Mouse (Mus musculus) neutrophil, adult 5-6 weeks (primary cell): Measurements from ENCODE around the gene Ghrhr. TPM values are rescaled to one million over a fixed set of nuclear protein-coding genes. Genes with fewer than 3 reads are reported as not detected.

Source experiments
- ATAC-seq: fragments of 151-379, 151-347 bp; 2 replicates; pipeline ENCODE4 v1.8.0; 2017; ENCODE audit warnings: mild to moderate bottlenecking, moderate TSS enrichment; ENCODE audit not compliant: insufficient number of reproducible peaks, poor library complexity, low FRiP score, severe bottlenecking; ENCODE audit errors: extremely low read depth
- total RNA-seq: library from RNA; stranded (forward); fragments of 200-1000 nt; gene quantifications from 2 replicates; pipeline ENCODE4 v1.2.3, GENCODE M21; 2017

Ghrhr gene
- total RNA-seq, 1 experiment from 2014 or later, result not detected

DNA sequence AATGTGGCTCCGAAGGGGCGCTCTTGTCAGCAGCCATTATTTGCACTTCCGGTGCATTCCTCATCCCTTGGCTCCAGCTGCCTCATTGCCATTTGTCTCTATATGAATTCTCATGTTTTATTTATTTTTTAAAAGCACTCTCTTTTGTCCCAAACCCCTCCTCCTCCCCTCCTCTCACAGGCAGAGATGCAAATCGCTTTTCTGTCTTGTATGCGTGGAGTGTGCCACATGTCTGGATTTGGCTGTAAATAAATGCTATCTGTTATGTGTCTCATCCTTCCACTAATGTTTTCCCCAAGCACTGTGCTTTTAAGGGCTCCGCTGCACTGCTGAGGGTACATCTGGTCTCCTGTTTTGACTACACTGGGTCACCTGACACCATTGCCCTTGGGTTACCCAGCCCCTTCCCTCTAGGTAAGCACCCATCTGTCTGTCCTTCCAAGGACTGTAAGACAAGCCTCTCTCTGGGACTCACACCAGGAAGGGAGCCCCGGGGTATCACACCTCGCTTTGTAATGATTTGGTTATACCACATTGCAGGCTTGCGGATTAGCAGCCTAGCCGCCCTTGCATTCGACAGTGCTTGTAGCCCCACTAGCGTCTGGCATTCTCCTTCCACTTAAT is 12.6 kb downstream of the Ghrhr start:
- no peak for ATAC-seq

DNA sequence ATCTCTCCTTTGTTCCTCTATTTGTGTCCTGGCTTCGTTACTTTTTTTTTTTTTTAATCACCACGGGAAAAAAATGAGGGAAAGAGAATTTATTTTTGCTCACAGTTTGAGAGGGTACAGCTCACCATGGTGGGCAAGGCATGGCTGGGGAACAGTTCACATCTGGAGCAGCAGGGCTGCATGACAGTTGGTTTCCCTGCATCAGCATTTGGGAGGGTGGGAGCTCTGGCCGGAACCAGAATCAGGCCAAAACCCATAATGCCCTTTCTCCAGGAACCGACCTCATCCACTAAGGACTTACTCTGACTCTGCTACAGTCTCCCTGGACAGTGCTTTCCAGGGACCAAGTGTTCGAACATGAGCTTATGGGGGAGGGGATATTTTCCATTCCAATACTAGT is 13.2 kb downstream of the Ghrhr start:
- ATAC-seq, result no peak

DNA sequence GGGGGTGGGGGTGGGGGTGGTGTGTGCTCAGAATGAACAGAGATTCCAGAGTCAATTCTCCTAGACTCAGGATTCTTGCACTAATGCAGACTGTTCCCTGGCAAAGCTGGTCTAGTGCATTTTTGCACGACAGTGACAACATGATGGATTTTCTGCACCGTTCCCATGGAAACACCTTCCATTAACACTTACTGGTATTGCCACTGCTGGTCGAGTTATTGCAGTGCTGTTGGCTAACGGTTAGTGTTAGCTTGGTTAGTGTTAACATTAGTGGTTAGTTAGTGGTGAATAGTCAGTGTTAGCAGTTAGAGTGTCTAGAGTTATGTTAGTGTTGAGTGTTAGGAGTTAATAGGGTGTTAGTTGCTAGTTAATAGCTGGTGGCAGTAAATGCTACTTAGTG is 15.7 kb downstream of the Ghrhr start:
- ATAC-seq, result no peak

DNA sequence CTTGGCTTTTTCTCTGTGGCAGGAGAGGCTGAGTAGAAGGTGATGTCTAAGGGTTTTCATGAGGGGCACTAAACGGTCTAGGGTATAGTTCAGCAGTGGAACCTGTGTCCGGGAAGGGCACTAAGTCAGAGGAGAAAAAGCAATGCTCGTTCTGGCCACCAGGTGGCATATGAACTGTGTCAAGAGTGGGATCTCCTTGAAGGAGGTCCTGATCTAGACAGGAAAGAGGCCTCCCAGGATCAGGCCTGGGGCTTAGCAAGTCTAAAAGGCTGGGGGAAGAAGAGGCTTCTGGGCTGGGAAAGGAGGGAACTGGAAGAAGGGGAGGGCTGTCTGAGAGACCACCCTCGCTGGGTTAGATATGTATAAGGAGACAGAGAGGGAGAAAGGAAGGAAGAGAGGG is 16.4 kb downstream of the Ghrhr start:
- ATAC-seq, result no peak

DNA sequence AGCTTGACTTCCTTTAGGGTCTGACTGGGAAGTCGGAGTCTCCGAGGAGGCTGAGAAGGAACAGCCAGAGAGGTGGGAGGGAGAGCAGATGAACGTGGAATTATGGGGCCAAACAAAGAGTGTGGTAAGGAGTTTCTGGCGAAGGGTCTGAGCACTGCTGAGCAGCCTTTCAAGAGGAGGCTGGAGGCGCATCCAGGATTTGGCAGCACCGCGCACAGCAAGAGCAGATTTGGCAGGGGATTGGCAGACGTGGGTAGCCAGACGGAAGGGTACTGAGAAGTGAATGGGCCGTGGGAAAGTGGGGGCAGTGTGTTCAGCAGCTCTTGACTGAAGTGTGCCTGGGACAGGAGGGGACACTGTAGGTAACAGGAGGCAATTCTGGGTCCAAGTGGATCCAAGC is 18.8 kb downstream of the Ghrhr start:
- ATAC-seq, result no peak

DNA sequence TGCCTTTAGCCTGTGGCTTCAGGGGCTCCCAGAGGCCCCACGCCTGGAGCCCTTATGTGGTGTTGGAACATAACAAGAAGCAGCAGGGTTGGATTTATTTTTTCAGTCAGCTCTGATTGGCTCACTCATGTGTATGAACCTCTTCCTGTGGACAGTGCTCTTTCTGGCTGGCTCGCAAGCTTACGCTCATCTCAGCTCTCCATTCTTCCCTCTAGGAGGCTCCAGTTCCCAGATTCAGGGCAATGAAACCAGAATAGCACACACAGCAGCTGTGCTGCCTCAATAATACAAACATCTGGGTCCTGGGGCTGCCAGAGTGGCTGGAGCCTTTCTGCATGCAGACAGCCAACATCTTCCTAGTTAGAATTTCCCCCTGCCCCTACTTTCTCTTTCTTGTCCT is 20.1 kb downstream of the Ghrhr start:
- no peak for ATAC-seq

DNA sequence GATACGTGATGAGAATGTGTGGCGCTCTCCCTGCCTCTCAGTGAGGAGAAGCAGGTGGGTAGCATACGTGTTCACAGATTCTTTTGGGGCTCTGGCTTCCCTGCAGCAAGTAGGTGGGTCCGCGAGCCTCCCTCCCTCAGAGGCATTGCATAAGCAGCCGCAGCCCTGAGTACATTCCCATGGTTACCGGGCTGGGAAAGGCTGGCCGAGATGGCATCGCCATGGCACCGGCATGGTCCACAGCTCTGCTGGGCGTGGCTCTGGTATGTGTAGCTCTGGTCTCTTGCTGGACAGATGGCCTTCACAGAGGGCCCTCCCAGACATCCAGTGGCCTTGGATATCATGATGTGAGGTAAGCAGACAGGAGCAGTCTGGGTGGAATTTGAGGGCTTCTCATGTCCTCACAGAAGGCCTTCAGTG is 20.5 kb downstream of the Ghrhr start:
- ATAC-seq, result no peak

DNA sequence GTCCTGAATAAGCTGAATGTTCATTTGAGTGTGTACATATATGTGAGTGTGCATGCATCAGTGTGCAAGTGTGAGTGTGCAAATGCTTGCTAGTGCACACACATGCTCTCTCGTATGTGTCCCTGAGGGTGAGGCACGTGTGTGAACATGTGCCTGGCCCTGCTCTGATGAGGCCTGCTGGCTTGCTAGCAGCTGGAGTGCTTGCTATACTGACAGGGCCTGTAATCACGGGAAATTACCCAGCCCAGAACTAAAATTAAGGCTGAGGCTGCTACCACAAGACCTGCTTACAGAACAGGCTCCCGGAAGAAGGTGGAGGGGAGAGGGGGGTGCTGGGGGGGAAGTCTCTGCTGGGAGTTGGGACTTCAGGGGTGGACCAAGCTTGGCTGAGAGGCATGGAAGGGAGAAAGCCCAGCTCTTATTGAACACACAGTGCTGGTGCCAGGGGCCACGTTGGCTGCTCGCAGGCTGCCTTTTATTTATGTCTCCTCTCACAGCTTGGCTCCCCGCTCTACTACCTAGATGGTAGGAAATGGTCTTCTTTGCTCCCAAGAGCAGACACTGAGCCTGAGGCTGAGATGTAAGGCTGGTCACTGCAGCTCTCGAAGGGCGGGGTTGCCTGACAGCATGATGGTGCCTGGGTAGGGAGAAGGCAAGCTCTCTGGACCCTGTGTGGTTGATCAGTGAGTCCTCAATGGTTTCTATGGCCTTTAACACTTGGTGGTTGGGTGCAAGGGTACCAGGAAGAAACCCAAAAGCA is 23.0 kb downstream of the Ghrhr start:
- ATAC-seq, result no peak

DNA sequence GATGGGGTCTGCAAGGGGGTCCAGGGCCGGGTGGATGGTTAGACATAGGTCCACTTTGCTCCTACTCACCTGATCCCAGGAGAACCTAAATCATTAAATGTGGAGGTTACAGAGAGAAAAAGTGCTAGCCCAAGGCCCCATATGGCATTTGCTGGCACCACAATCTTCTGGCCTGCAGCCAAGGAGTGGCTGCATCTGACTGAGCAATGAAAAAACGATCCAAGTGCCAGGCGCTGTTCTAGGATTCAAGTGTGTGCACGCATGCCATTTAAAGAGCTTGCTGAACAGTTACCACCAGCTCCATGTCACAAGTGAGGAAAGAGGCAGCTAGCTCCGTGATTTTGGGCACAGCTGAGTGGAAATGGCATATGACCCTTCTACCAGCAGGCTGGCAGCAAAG is 23.8 kb downstream of the Ghrhr start:
- ATAC-seq, result no peak

DNA sequence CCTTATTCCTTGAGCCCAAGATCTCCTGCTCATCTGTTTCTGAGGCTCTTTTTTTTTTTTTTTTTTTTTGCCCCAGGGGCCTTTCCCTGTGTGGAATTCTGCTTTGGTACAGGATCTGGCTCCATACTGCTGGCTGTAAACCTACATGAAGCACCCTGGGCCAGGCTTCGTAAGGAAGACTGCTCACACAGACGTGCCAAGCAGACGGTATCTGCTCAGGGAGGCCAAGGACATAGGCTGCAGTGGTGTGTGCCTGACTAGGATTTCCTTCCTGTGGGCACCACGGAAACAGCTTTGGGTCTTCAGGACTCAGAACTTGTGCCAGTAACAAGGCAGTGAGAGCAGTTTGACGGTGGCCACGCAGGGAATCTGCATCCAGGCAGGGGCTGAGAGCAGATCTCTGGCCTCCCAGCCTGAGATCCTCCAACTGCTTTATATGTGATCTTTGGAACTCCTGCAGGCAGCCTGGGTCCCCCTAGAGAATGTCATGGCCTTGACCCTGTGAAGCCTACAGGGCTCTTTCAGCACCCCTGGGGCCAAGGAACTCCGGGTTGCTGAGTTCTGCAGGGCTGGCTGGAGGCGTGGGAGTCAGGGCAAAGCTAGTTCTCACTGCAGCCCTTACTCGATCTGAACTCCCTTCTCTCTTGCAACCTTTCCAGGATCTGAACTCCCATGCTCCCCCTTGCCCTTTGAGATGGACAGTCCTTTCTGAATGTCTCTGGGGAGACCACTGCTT is 26.1 kb downstream of the Ghrhr start:
- ATAC-seq, result no peak

DNA sequence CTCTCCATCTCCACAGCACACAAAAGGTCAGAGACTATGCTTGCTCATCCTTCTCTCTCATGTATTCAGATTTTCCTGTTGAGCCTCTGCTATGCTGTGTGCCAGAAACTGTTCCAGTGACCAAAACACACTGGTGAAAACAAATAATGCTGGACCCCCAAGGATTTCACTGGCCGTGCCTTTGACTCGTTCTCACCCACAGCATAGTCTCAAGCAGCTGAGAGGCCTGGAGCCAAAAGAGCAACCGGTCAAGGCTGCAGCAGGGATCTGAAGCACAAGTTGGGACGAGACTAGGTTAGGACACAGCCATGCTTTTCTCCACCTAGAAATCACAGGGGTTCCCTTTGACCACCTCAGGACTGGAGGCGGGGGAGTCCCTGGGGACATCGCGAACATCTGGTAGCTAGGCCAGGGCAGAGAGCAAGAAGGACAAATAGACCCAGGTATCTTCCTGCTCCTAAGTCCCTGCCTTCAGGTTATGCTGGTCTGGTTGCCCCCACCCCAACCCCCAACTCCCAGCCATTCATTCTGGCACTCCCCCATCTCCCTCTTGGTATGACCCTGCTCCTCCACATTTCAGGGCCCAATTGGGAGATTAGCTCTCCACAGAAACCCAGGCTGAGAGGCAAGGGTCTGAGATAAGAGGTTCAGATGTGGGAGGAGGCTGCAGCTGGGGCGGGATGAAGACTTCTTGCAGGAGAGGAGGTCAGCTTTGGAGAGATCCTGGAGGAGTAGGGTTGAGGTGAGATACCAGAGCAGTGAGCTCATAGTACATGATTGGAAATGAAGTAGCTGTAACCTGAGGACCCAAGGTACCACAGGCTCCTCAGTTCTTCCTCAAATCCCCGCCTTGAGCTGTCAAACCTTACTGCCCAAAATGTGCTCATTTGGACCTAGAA is 27.6 kb downstream of the Ghrhr start:
- no peak for ATAC-seq

DNA sequence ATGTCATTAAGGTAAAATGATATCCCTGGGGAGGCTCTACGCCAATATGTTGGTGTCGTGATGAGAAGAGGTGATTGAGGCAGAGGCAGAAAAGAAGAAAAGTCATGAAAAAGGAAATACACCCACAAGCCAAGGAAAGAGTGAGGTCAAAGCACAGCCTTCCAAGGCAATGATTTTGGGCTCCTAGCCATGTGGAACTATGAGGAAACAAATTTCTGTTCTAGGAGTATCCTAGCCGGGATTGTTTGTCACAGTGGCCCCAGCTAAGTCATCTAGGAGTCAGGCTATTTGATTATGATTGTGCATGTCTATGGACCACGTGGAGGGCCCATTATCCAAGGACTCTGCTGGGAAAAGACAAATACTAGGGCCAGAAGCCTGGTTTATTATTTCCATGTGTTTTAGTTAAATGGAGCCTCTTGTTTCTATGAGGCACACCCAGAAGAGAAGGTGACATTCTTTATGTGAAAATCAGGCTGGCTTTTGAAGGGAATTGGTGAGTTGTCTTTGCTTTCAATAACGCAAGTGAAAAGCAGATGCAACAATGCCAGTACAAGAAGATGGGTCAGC is 28.4 kb downstream of the Ghrhr start:
- ATAC-seq, result no peak

DNA sequence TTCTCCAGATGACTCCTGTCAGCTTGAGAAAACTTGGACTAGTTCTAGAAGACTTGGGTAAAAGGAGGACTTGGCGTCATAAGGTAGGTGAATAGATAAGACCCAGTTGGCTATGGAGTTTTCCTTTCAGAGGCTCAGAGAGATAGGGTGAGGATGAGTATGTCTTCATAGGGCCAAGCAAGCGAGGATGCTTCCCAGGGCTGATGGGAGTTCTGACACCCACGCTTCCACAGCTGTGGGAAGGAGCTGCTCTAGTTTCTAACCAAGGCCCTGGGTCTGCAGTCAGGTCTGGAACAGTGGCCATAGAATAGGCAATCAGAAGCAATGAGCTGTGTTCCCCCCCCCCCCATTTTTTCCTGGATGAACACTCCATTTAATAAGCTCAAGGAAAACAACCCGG is 31.2 kb downstream of the Ghrhr start:
- ATAC-seq, result no peak

DNA sequence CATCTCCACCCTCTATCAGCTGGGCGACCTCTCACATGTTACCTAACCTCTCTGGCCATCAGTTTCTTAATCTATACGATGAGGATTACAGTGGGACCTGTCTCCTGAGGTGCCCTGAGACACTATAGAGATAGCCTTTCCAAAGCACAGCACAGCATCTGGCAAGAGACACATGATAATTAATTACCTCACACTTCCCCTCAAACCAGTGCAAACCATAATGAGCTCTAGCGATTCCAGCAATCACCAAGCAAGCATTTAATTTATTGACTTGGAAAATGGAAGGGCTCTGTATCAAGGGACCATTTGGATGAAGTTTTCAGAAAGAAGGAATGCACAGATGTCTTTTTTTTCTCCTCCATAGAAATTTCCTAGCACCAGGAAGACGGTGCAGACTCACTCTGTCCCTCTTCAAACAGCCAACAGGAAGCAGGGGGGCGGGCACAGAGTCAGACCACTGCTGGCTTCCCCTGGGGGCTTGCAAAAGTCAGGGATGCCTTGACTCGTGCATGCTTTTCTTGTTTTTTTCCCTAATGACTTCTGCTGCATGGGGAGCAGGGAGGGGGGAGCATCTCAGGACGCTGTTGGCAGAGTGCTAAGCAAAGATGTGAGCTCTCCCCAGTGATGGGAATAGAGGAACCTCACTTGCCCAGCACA is 34.2 kb downstream of the Ghrhr start:
- ATAC-seq, result no peak

DNA sequence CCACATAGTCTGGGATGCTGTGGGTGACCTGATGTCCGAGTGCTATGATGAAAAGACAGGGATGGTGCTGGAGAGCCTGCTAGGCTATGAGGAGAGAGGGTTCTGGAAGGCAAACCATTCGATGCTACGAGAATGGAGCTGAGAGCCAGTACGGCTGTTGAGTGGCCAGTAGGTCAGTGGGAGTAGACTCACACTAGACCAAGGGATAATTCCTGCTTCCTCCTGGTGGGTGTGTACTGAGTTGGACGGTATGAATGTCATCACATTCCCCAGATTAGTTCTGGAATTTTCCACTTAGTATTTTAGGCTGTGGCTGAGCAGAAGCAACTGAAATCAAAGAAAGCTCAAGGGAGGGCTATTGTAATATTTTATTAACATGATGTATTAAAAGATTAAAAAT is 34.9 kb downstream of the Ghrhr start:
- no peak for ATAC-seq

DNA sequence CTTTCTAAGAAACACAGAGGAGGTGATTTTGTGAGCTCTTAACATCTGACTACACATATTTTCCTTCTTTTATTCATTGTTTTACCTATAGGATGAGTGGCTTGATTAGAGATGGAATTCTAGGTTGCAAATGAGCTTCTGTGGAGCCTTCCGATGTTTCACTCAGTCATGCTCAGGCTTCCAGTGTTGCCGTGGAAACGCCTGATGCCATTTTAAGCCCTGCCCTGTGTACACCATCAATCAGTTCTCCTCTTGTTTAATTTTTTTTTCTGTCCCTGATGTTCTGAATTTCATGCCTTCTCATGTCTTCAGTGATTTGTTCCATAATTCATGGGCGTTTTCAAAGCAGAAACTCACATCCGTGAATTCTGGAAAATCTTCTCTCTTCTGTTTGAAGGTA is 40.1 kb downstream of the Ghrhr start:
- no peak for ATAC-seq

DNA sequence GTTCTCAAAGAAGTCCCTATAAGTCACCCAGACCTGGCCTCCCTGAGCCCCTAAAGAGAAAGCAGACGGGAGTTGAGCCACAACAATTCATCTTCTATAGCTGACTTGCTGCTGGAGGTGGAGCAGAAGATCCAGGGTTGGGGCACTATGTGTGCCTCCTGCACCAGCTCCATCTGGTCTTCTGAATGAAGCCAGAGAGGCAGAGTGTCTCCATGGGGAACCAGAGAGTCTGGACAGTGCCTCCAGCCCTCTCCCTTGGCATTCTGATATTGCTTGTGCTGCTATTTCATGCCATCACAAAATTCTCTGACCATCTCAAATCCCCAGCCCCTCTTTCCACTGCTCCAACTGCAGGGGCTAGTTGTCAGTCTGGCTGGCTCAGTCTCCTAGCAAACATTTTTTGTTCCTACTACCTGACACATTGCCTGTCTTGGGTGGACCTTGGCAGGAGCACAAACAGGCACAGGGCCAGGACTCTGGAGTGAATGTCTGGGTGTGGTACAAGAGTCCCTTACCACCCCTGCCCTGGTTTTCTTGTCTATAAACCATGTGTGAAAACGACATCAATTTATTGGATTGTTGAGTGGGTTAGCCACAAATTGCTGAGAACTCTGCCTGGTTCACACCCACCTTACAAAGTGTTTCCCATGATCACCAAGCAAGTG is 42.8 kb downstream of the Ghrhr start:
- no peak for ATAC-seq

DNA sequence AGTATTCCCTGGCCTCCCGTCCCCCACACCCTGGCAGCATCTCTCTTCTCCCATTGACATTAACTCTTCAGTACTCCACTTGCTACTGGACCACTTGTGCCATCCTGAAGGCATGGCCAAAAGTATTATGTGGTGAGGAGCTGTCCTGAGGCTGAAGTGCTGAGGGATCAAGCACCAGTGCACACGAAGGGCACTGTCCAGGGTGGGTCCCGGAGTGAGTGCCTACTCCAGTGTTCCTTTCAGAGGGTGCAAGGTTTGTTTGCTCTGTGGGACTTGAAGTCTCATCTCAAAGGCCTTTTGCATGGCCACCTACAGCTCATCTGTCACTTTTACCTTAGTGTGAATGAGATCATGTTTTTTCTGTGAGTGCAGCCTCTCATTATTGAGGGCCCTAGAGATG is 44.3 kb downstream of the Ghrhr start:
- no peak for ATAC-seq
